Mouse (Mus musculus): ENCODE measurements around the gene Ppp4r1.

Gene Ppp4r1

GRCm38 (mm10) chr17:65782551-65783141, at the start of gene Ppp4r1:
Ppp4r1 (plus strand) TSS chr17:65782573.
- DNase-seq (ENCODE audit: low spot score): peak; percentile 67

GRCm38 (mm10) chr17:65732666-65733065, 49.7 kb upstream of the Ppp4r1 start:
- no peak for DNase-seq (ENCODE audit: low spot score)

GRCm38 (mm10) chr17:65735088-65735487, 47.3 kb upstream of the Ppp4r1 start:
- no peak for DNase-seq (ENCODE audit: low spot score)

- no peak for DNase-seq (ENCODE audit: low spot score)
Observed at GRCm38 (mm10) chr17:65737175-65737574, 45.2 kb upstream of the Ppp4r1 start.

GRCm38 (mm10) chr17:65737622-65738021, 44.8 kb upstream of the Ppp4r1 start:
- DNase-seq (ENCODE audit: low spot score): no peak

GRCm38 (mm10) chr17:65739874-65740725, 42.3 kb upstream of the Ppp4r1 start:
- no peak for DNase-seq (ENCODE audit: low spot score)

- DNase-seq (ENCODE audit: low spot score): no peak
Observed at GRCm38 (mm10) chr17:65741565-65741964, 40.8 kb upstream of the Ppp4r1 start.

- DNase-seq (ENCODE audit: low spot score): peak; percentile 50
Observed at GRCm38 (mm10) chr17:65742245-65742905, 40.0 kb upstream of the Ppp4r1 start.

- no peak for DNase-seq (ENCODE audit: low spot score)
Observed at GRCm38 (mm10) chr17:65742969-65743368, 39.4 kb upstream of the Ppp4r1 start.

GRCm38 (mm10) chr17:65743664-65744330, 38.6 kb upstream of the Ppp4r1 start:
- DNase-seq (ENCODE audit: low spot score): no peak

- DNase-seq (ENCODE audit: low spot score): no peak
Observed at GRCm38 (mm10) chr17:65746314-65746713, 36.1 kb upstream of the Ppp4r1 start.

GRCm38 (mm10) chr17:65748997-65749396, 33.4 kb upstream of the Ppp4r1 start:
- DNase-seq (ENCODE audit: low spot score): no peak

GRCm38 (mm10) chr17:65749803-65750202, 32.6 kb upstream of the Ppp4r1 start:
- no peak for DNase-seq (ENCODE audit: low spot score)

- DNase-seq (ENCODE audit: low spot score): no peak
Observed at GRCm38 (mm10) chr17:65750301-65750700, 32.1 kb upstream of the Ppp4r1 start.

GRCm38 (mm10) chr17:65753130-65753529, 29.2 kb upstream of the Ppp4r1 start:
- DNase-seq (ENCODE audit: low spot score): no peak

- DNase-seq (ENCODE audit: low spot score): no peak
Observed at GRCm38 (mm10) chr17:65755857-65756256, 26.5 kb upstream of the Ppp4r1 start.

- DNase-seq (ENCODE audit: low spot score): no peak
Observed at GRCm38 (mm10) chr17:65757150-65757549, 25.2 kb upstream of the Ppp4r1 start.

- DNase-seq (ENCODE audit: low spot score): no peak
Observed at GRCm38 (mm10) chr17:65763221-65763620, 19.2 kb upstream of the Ppp4r1 start.

GRCm38 (mm10) chr17:65768486-65768885, 13.9 kb upstream of the Ppp4r1 start:
- peak; percentile 59 for DNase-seq (ENCODE audit: low spot score)

- DNase-seq (ENCODE audit: low spot score): no peak
Observed at GRCm38 (mm10) chr17:65770982-65771915, 11.1 kb upstream of the Ppp4r1 start.

All from left cerebral cortex, adult 11 months (tissue).